Mouse (Mus musculus) midbrain, embryonic 16.5 days (tissue): ENCODE results near the gene Slc38a3. TPM values are rescaled to one million over a fixed set of nuclear protein-coding genes. Genes with fewer than 3 reads are reported as not detected.
A peak's percentile ranks its signal among the peaks of the same experiment; 100 is the strongest.

ENCODE experiments used
- ATAC-seq: fragments of 200-750 bp; cut with Nextera tagmentation; 2 replicates; pipeline ENCODE4 v1.8.0; 2017; ENCODE audit warnings: moderate TSS enrichment
- H3K27ac ChIP-seq: fragments of 300-500 bp; sonication (generic); 2 replicates; pipeline ENCODE4 v1.5.1; 2014; ENCODE audit warnings: mild to moderate bottlenecking, low read length, mixed read lengths
- H3K27me3 ChIP-seq: fragments of 300-500 bp; sonication (generic); 2 replicates; pipeline ENCODE4 v1.6.1; 2014; ENCODE audit warnings: low read depth, low read length, mixed read lengths; ENCODE audit not compliant: control insufficient read depth, insufficient read depth
- H3K36me3 ChIP-seq: fragments of 300-500 bp; sonication (generic); 2 replicates; pipeline ENCODE4 v1.6.1; 2014; ENCODE audit warnings: mild to moderate bottlenecking, low read length, moderate library complexity, mixed read lengths; ENCODE audit not compliant: control insufficient read depth, insufficient read depth
- H3K4me1 ChIP-seq: fragments of 300-500 bp; sonication (generic); 2 replicates; pipeline ENCODE4 v1.6.1; 2014; ENCODE audit warnings: mild to moderate bottlenecking, low read length, mixed read lengths; ENCODE audit not compliant: control insufficient read depth, insufficient read depth
- H3K4me2 ChIP-seq: fragments of 300-500 bp; sonication (generic); 2 replicates; pipeline ENCODE4 v1.6.1; 2014; ENCODE audit warnings: mild to moderate bottlenecking, low read length, mixed read lengths
- H3K4me3 ChIP-seq: fragments of 300-500 bp; sonication (generic); 2 replicates; pipeline ENCODE4 v1.5.1; 2014; ENCODE audit warnings: low read depth, mild to moderate bottlenecking, low read length, moderate library complexity, mixed read lengths
- H3K9ac ChIP-seq: fragments of 300-500 bp; sonication (generic); 2 replicates; pipeline ENCODE4 v1.6.1; 2014; ENCODE audit warnings: low read depth, low read length, mixed read lengths
- H3K9me3 ChIP-seq: fragments of 300-500 bp; sonication (generic); replicated peaks from 2 replicates; pipeline ENCODE4 v1.6.1; 2014; ENCODE audit warnings: mild to moderate bottlenecking, low read length, mixed read lengths; ENCODE audit not compliant: control insufficient read depth, poor library complexity, severe bottlenecking
- WGBS: fragments of 180-500 bp; shearing (Covaris S2); extraction: QIAGEN DNeasy Blood & Tissue Kit; methylation state at CpG from one replicate; pipeline ENCODE4 v1.1.7; 2014; 5-methylcytosine and 5-hydroxymethylcytosine counted together
- polyA plus RNA-seq: library from polyadenylated mRNA; unstranded; fragments of >200 nt; fragmentation: Nextera tagmentation; extraction: Ambion mirVana; gene quantifications from 2 replicates; pipeline ENCODE4 v1.2.1, GENCODE M21; 2015

Slc38a3 gene
- polyA plus RNA-seq, 1 experiment from 2014 or later = 34.0 TPM

- H3K27ac ChIP-seq = no peak overlapping the region
- no peaks in the 10 kb centered on the region for H3K36me3 ChIP-seq
- WGBS = 52% methylated on average over 9 of the region's 9 CpGs
- no peaks in the 10 kb centered on the region for H3K9me3 ChIP-seq
- no peak overlapping the region for H3K4me3 ChIP-seq
- no peak overlapping the region for H3K9ac ChIP-seq
- no peak for ATAC-seq
- peaks cover 20% of the 10 kb centered on the region for H3K27me3 ChIP-seq
- no peak overlapping the region for H3K4me2 ChIP-seq
- peaks cover 12% of the 10 kb centered on the region for H3K4me1 ChIP-seq
These were observed 5.5 kb upstream of the Slc38a3 start for GRCm38 (mm10) chr9:107674609-107675429.

- 45% methylated on average over 5 of the region's 5 CpGs for WGBS
- H3K4me3 ChIP-seq = no peak overlapping the region
- no peaks in the 10 kb centered on the region for H3K36me3 ChIP-seq
- H3K4me2 ChIP-seq = no peak overlapping the region
- H3K4me1 ChIP-seq = peaks cover 11% of the 10 kb centered on the region
- H3K9ac ChIP-seq = no peak overlapping the region
- no peak overlapping the region for H3K27ac ChIP-seq
- no peak for ATAC-seq
- H3K9me3 ChIP-seq = no peaks in the 10 kb centered on the region
- H3K27me3 ChIP-seq = peaks cover 30% of the 10 kb centered on the region
These were observed 929 bp upstream of the Slc38a3 start for GRCm38 (mm10) chr9:107670259-107670658.

GRCm38 (mm10) chr9:107668916-107669315, 414 bp downstream of the Slc38a3 start:
- Histone ChIP-seq H3K27me3 (peaks cover 23% of the 10 kb centered on the region), H3K4me3 (no peak overlapping the region), H3K9me3 (no peaks in the 10 kb centered on the region), H3K4me1 (peaks cover 11% of the 10 kb centered on the region), H3K27ac (no peak overlapping the region), H3K36me3 (no peaks in the 10 kb centered on the region), H3K9ac (no peak overlapping the region), H3K4me2 (no peak overlapping the region)
- WGBS = 57% methylated on average over 3 of the region's 3 CpGs
- no peak for ATAC-seq

GRCm38 (mm10) chr9:107668011-107668410, 1.3 kb downstream of the Slc38a3 start:
- H3K4me2 ChIP-seq = no peak overlapping the region
- WGBS = 23% methylated on average over 8 of the region's 8 CpGs
- no peaks in the 10 kb centered on the region for H3K9me3 ChIP-seq
- peaks cover 21% of the 10 kb centered on the region for H3K27me3 ChIP-seq
- peaks cover 14% of the 10 kb centered on the region for H3K4me1 ChIP-seq
- H3K4me3 ChIP-seq = no peak overlapping the region
- no peak for ATAC-seq
- no peak overlapping the region for H3K9ac ChIP-seq
- H3K36me3 ChIP-seq = no peaks in the 10 kb centered on the region
- no peak overlapping the region for H3K27ac ChIP-seq

- no peaks in the 10 kb centered on the region for H3K36me3 ChIP-seq
- peaks cover 21% of the 10 kb centered on the region for H3K27me3 ChIP-seq
- peak overlapping the region; percentile 39 for H3K4me3 ChIP-seq
- WGBS = under 1% methylated on average over 24 of the region's 24 CpGs
- no peak overlapping the region for H3K27ac ChIP-seq
- peak; percentile 82 for ATAC-seq
- peak overlapping the region; percentile 66 for H3K9ac ChIP-seq
- H3K9me3 ChIP-seq = no peaks in the 10 kb centered on the region
- peak overlapping the region; percentile 68 for H3K4me2 ChIP-seq
- H3K4me1 ChIP-seq = peaks cover 14% of the 10 kb centered on the region
These were observed 2.1 kb downstream of the Slc38a3 start for GRCm38 (mm10) chr9:107667219-107667618.

GRCm38 (mm10) chr9:107666751-107667205, 2.6 kb downstream of the Slc38a3 start:
- Histone ChIP-seq H3K4me2 (peak overlapping the region; percentile 68), H3K9me3 (no peaks in the 10 kb centered on the region), H3K27ac (no peak overlapping the region), H3K4me3 (peak overlapping the region; percentile 39), H3K36me3 (no peaks in the 10 kb centered on the region), H3K9ac (peak overlapping the region; percentile 66), H3K27me3 (peaks cover 21% of the 10 kb centered on the region), H3K4me1 (peaks cover 14% of the 10 kb centered on the region)
- WGBS = 2% methylated on average over 30 of the region's 30 CpGs
- ATAC-seq = 0 out of 2 replicates have a peak, but pooled peaks have one; percentile 19

GRCm38 (mm10) chr9:107665308-107665707, 4.0 kb downstream of the Slc38a3 start:
- Histone ChIP-seq H3K27me3 (peaks cover 21% of the 10 kb centered on the region), H3K36me3 (no peaks in the 10 kb centered on the region), H3K27ac (no peak overlapping the region), H3K4me2 (no peak overlapping the region), H3K9me3 (no peaks in the 10 kb centered on the region), H3K9ac (no peak overlapping the region), H3K4me3 (0 out of 2 replicates have a peak overlapping the region, but pooled peaks have one; percentile 3), H3K4me1 (peaks cover 14% of the 10 kb centered on the region)
- ATAC-seq = no peak
- WGBS = 81% methylated on average over 7 of the region's 7 CpGs

GRCm38 (mm10) chr9:107663525-107663924, 5.8 kb downstream of the Slc38a3 start:
- Histone ChIP-seq H3K4me1 (peaks cover 14% of the 10 kb centered on the region), H3K36me3 (no peaks in the 10 kb centered on the region)

GRCm38 (mm10) chr9:107662342-107662741, 7.0 kb downstream of the Slc38a3 start:
- Histone ChIP-seq H3K36me3 (no peaks in the 10 kb centered on the region), H3K4me3 (no peak overlapping the region), H3K27me3 (peaks cover 13% of the 10 kb centered on the region; the same call in 1 of the 2 replicates), H3K9ac (no peak overlapping the region), H3K4me1 (peaks cover 13% of the 10 kb centered on the region), H3K4me2 (no peak overlapping the region), H3K9me3 (no peaks in the 10 kb centered on the region), H3K27ac (no peak overlapping the region)
- ATAC-seq = no peak
- 92% methylated on average over 8 of the region's 8 CpGs for WGBS

More at GRCm38 (mm10) chr9:107663525-107663924, 5.8 kb downstream of the Slc38a3 start:
- no peak for ATAC-seq
- H3K4me3 ChIP-seq = no peak overlapping the region
- H3K9ac ChIP-seq = no peak overlapping the region
- H3K4me2 ChIP-seq = peak overlapping the region; percentile 12; the same call in 1 of the 2 replicates
- H3K27me3 ChIP-seq = peaks cover 19% of the 10 kb centered on the region
- 38% methylated on average over 9 of the region's 9 CpGs for WGBS
- H3K9me3 ChIP-seq = no peaks in the 10 kb centered on the region
- no peak overlapping the region; the same call in 1 of the 2 replicates for H3K27ac ChIP-seq
